In genomic region chr2:73518311-73518710, GRCm38 (mm10) we compare ENCODE assay signal across 20 mouse cellular contexts. TPM values are rescaled to one million over a fixed set of nuclear protein-coding genes. Genes with fewer than 3 reads are reported as not detected.
DNase-seq lines count a peak whose midpoint lies in the region; ATAC-seq and TF ChIP-seq lines count a peak whose summit lies in the region.
"Had no signal": no experiment of that assay in that cellular context is flagged by ENCODE, and none has a peak within 500 bp of the region (broad histone marks: within the 10 kb centered on the region; RNA-seq: fewer than 3 reads in every experiment).

No protein-coding gene starts in this region.

- ATAC-seq in heart, embryonic 12.5 days (ENCODE audit: insufficient number of reproducible peaks, low FRiP score): no peak
- no peak for ATAC-seq in embryonic facial prominence, embryonic 14.5 days (ENCODE audit: low read depth)
- ATAC-seq: activated CD4-positive, CD25-positive, alpha-beta regulatory T cell, adult 4 months; forebrain, embryonic 14.5 days; inflammation-experienced regulatory T-cells, adult 6 months; Patski had no signal

- peaks cover 17% of the 10 kb centered on the region for H3K4me1 ChIP-seq in heart, embryonic 12.5 days (replicated peaks)
- peaks cover 17% of the 10 kb centered on the region for H3K4me1 ChIP-seq in embryonic facial prominence, embryonic 14.5 days (ENCODE audit: control insufficient read depth, insufficient read depth, low read length)

- no peak overlapping the region for H3K9ac ChIP-seq in heart, embryonic 12.5 days
- H3K9ac ChIP-seq in embryonic facial prominence, embryonic 14.5 days (ENCODE audit: low read depth, low read length): no peak overlapping the region
- H3K9ac ChIP-seq: heart, embryonic 13.5 days; hindbrain, embryonic 15.5 days had no signal

- intact Hi-C loops in left cerebral cortex, adult 2 months (cut with DNase I): no loop called here

- peak; percentile 78 for DNase-seq in heart, adult 11 months
- peak; percentile 91 for DNase-seq in 416B (ENCODE audit: low read depth)
- no peak for DNase-seq in embryonic facial prominence, embryonic 14.5 days (ENCODE audit: low spot score)
- no peak for DNase-seq in left cerebral cortex, adult 2 months (ENCODE audit: extremely low spot score in 1 of 2, low spot score in 2 of 2)
- no peak for DNase-seq in lung, adult 18-20 months
- no peak for DNase-seq in layer of hippocampus, adult 18-20 months (ENCODE audit: low spot score in 2 of 2)
- DNase-seq: adrenal gland, postnatal 14 days; cerebellum, adult 11-12 months; cerebellum, adult 9-10 months; cerebellum, postnatal 25 days; gastrocnemius, postnatal 10 days; heart, postnatal 36 days; kidney, adult 11 months had no signal

- no peak for TF ChIP-seq CTCF in left cerebral cortex, adult 2 months (IDR thresholded peaks at IDR 0.05)

- no peak overlapping the region for H3K4me3 ChIP-seq in heart, embryonic 12.5 days
- H3K4me3 ChIP-seq in embryonic facial prominence, embryonic 14.5 days (ENCODE audit: low read depth, low read length): no peak overlapping the region
- H3K4me3 ChIP-seq in left cerebral cortex, adult 2 months: no peak overlapping the region
- H3K4me3 ChIP-seq: heart, embryonic 13.5 days; hindbrain, embryonic 15.5 days had no signal

- H3K27me3 ChIP-seq in heart, embryonic 12.5 days (replicated peaks): no peaks in the 10 kb centered on the region
- H3K27me3 ChIP-seq in embryonic facial prominence, embryonic 14.5 days (replicated peaks; ENCODE audit: control insufficient read depth, insufficient read depth, low read length): no peaks in the 10 kb centered on the region
- H3K27me3 ChIP-seq: heart, embryonic 13.5 days; hindbrain, embryonic 15.5 days; Patski had no signal

- H3K27ac ChIP-seq in heart, embryonic 12.5 days (ENCODE audit: poor library complexity, severe bottlenecking): no peak overlapping the region
- peak overlapping the region; percentile 41; the same call in 1 of the 2 replicates for H3K27ac ChIP-seq in embryonic facial prominence, embryonic 14.5 days (replicated peaks; ENCODE audit: low read depth, low read length)
- H3K27ac ChIP-seq in left cerebral cortex, adult 2 months: no peak overlapping the region
- H3K27ac ChIP-seq: heart, embryonic 13.5 days; hindbrain, embryonic 15.5 days had no signal

- no peak overlapping the region for H3K4me2 ChIP-seq in heart, embryonic 12.5 days
- H3K4me2 ChIP-seq in embryonic facial prominence, embryonic 14.5 days (ENCODE audit: low read depth, low read length): no peak overlapping the region
- H3K4me2 ChIP-seq: heart, embryonic 13.5 days; hindbrain, embryonic 15.5 days had no signal

- 0 out of 2 replicates have a peak, but pooled peaks cover 4% of the 10 kb centered on the region for H3K36me3 ChIP-seq in heart, embryonic 12.5 days
- peaks cover 9% of the 10 kb centered on the region; the same call in 1 of the 2 replicates for H3K36me3 ChIP-seq in embryonic facial prominence, embryonic 14.5 days (ENCODE audit: control insufficient read depth, insufficient read depth, low read length)
- H3K36me3 ChIP-seq: hindbrain, embryonic 15.5 days had no signal

- no peaks in the 10 kb centered on the region for H3K9me3 ChIP-seq in heart, embryonic 12.5 days (replicated peaks)
- H3K9me3 ChIP-seq in embryonic facial prominence, embryonic 14.5 days (ENCODE audit: control insufficient read depth, low read length): no peaks in the 10 kb centered on the region
- H3K9me3 ChIP-seq: heart, embryonic 13.5 days; hindbrain, embryonic 15.5 days had no signal

- 82% methylated on average over 2 of the region's 2 CpGs for WGBS in heart, embryonic 12.5 days
- 89% methylated on average over 2 of the region's 2 CpGs for WGBS in embryonic facial prominence, embryonic 14.5 days

RNA-seq across cellular contexts. Expression of gene Wipf1, which starts 11.2 kb away (rescaled TPM):
- polyA plus RNA-seq in heart, embryonic 12.5 days (2016; fragmentation: Nextera tagmentation; extraction: Ambion mirVana): 7.3 and 8.2 TPM in 2 replicates
- 21.5 and 23.5 TPM in 2 replicates for polyA plus RNA-seq in embryonic facial prominence, embryonic 14.5 days (2014; fragmentation: Nextera tagmentation; extraction: Ambion mirVana)
- total RNA-seq in left cerebral cortex, adult 2 months (2021): 1 to 10 TPM; 7.4 to 7.9 TPM
- 10 to 100 TPM in 1 of 2 experiments, 1 to 10 TPM in 1; 9.6 to 11.7 TPM for total RNA-seq in layer of hippocampus, adult 18-20 months (2021)

Comparison
In these comparisons a context has a peak if more than half of its experiments do, and no peak if none do; other contexts are left out.
1. DNase-seq: peak in heart, adult 11 months (single experiment) and 416B (single experiment); none in embryonic facial prominence, embryonic 14.5 days (single experiment), left cerebral cortex, adult 2 months (0 of 2), lung, adult 18-20 months (0 of 2) and layer of hippocampus, adult 18-20 months (0 of 2).